Mouse (Mus musculus) monocyte, adult 2 months (primary cell): ENCODE data around the gene Gpr19.
A peak's percentile ranks its signal among the peaks of the same experiment; 100 is the strongest.

Experiments used
- DNase-seq, 2 experiments: peaks; one replicate each; pipeline ENCODE4 v3.0.0; 2022; ENCODE audit warnings: low spot score in 2 of 2, low read depth in 1 of 2

Gpr19 gene

DNA sequence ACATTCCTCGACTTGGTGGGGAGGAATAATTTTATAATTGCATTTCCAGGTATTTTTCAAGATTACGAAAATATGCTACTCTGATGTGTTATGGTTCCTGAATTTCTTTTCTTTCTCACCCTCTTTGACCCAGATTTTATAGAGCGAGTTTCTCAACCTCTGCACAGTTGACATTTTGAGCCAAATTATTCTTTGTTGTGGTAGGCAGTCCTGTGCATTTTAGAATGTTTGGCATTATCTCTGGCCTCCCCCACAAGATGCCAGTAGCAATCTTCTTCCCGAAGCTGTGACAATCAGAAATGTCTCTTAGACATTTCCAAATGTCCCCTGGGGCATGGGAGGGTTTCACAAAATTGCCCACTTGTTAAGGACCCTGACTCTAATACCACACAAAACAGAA is 25.3 kb upstream of the Gpr19 start:
- no peak for DNase-seq

- peak in 1 of 2 experiments; percentile 52 for DNase-seq
Measured at GRCm38 (mm10) chr6:134922511-134923195, 24.3 kb upstream of the Gpr19 start.

GRCm38 (mm10) chr6:134921695-134922510 is 23.5 kb upstream of the Gpr19 start:
- no peak for DNase-seq

GRCm38 (mm10) chr6:134921014-134921694 is 22.8 kb upstream of the Gpr19 start:
- no peak for DNase-seq

GRCm38 (mm10) chr6:134920190-134921013 is 22.0 kb upstream of the Gpr19 start, which contains the start of gene Cdkn1b:
Gene Cdkn1b (plus strand): TSS chr6:134920401.
- DNase-seq: peak in 1 of 2 experiments; percentile 86

GRCm38 (mm10) chr6:134919511-134920189 is 21.3 kb upstream of the Gpr19 start:
- no peak for DNase-seq

GRCm38 (mm10) chr6:134918769-134919168 is 20.4 kb upstream of the Gpr19 start:
- no peak for DNase-seq

GRCm38 (mm10) chr6:134917087-134917486 is 18.7 kb upstream of the Gpr19 start:
- DNase-seq: no peak

- DNase-seq: no peak
Measured at GRCm38 (mm10) chr6:134916641-134917040, 18.3 kb upstream of the Gpr19 start.

- no peak for DNase-seq
Measured at GRCm38 (mm10) chr6:134914523-134914922, 16.1 kb upstream of the Gpr19 start.

DNA sequence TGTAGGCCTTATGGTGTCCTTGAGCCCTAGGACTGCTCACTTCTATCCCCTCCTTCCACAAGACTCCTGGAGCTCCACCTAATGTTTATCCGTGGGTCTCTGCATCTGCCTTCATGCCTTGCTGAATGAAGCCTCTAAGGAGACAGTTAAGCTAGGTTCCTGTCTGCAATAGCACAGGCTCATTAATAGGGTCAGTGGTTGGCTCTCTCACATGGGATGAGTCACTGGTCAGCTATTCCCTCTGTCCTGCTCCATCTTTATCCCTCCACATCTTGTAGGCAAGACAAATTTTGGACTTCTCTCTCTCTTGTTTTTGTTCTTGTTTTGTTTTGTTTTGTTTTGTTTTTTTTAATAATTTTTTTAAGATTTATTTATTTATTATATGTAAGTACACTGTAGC is 7.4 kb upstream of the Gpr19 start:
- DNase-seq: no peak

GRCm38 (mm10) chr6:134903891-134904884 is 5.8 kb upstream of the Gpr19 start:
- DNase-seq: no peak

- no peak for DNase-seq
Measured at GRCm38 (mm10) chr6:134903368-134903767, 5.0 kb upstream of the Gpr19 start.

- DNase-seq: peak; percentile 89 to 91
Measured at GRCm38 (mm10) chr6:134897443-134898094, 809 bp downstream of the Gpr19 start.

- DNase-seq: no peak
Measured at GRCm38 (mm10) chr6:134896570-134897436, 1.6 kb downstream of the Gpr19 start.

- no peak for DNase-seq
Measured at GRCm38 (mm10) chr6:134890436-134890835, 7.9 kb downstream of the Gpr19 start.

DNA sequence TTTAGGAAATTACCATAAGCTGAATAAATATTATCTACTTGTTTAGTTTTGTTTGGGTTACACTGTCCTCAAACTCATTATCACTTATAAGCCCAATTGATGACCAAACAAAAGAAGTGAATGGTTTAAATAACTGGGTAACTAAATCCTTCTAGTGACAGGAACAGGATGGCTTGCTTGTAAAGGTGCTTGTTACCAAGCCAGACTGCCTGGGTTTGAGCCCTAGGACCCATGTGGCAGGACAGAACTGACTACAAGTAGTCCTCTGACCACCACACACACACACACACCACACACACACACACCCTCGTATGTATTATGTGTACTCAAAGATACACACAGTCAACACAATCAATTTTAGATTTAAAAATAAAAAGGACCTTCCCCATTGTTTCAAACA is 8.6 kb downstream of the Gpr19 start:
- no peak for DNase-seq

DNA sequence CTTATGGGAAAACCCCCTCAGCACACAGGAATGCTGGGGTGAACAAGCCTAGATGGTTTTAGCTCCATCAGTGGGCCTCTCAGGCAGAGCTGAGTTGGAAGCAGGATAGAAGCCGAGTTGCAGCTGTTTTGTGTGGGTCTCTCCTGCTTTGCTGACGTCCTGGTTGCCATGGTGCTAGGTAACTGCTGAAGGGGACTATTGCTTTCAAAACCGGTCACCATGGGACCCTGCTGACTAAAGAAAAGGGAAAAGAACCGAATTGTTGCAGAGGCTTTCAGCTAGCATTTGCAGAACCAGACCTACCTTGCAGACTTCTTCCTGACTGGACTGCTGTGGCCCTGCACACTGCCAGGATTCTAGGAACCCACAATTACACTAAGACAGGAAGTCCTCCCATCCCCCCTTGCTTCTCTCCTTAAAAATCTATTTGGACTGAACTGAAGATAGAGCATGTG is 9.8 kb downstream of the Gpr19 start:
- DNase-seq: no peak
